Mouse (Mus musculus) erythroblast, adult 5-6 weeks (primary cell): ENCODE data around the gene Top2b. TPM values are rescaled to one million over a fixed set of nuclear protein-coding genes. Genes with fewer than 3 reads are reported as not detected.

Experiments used
- total RNA-seq, 2 experiments: library from RNA; stranded (forward) in 1 of 2; stranded (reverse) in 1 of 2; fragments of 150-400 nt in 1 of 2; fragments of 200-764, 138-1000 nt in 1 of 2; gene quantifications; 2 replicates each; pipeline versions ENCODE4 v1.2.3 to v1.2.4; 2015 to 2017; ENCODE audit warnings: low replicate concordance in 2 of 2

The Top2b gene
- total RNA-seq, 2 experiments from 2014 or later: 57.5 to 82.1 TPM

Other genes starting within 250 kb of the Top2b start
- 18.8 and 27.1 TPM in 2 replicates for gene Ngly1, start 115.9 kb upstream of the Top2b start, total RNA-seq (2015; ENCODE audit: low replicate concordance)
- 17.1 and 29.0 TPM in 2 replicates for gene Ngly1, start 115.9 kb upstream of the Top2b start, total RNA-seq (2017; ENCODE audit: low replicate concordance)
- gene Oxsm, start 115.4 kb upstream of the Top2b start, total RNA-seq (2015; ENCODE audit: low replicate concordance): 2.3 and 14.4 TPM in 2 replicates
- 2.6 and 6.4 TPM in 2 replicates for gene Oxsm, start 115.4 kb upstream of the Top2b start, total RNA-seq (2017; ENCODE audit: low replicate concordance)